Mouse (Mus musculus): ENCODE results near the gene Adgrd1.

The Adgrd1 gene

DNA sequence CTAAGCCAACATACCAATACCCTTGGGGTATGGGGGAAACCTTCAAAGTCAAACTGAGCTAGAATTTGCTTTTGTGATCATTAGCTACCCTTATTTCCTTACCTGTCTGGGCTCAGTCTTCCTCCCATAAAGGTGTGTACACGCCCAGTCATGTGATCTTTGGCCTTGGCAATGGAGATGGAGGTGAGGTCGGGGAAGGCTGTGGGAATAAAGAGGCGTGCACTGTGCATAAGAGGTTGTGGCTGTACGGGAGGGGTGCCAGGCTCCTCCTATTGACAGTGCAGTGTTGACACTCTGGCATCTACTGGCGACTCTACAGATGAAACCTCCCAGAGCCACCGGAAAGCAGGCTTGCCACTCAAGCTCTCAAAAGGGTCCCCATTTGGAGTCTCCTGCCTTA lies 23.1 kb upstream of the Adgrd1 start:
- no peak for TF ChIP-seq GATA4 (IDR thresholded peaks at IDR 0.05; ENCODE audit: insufficient replicate concordance, low read length)

DNA sequence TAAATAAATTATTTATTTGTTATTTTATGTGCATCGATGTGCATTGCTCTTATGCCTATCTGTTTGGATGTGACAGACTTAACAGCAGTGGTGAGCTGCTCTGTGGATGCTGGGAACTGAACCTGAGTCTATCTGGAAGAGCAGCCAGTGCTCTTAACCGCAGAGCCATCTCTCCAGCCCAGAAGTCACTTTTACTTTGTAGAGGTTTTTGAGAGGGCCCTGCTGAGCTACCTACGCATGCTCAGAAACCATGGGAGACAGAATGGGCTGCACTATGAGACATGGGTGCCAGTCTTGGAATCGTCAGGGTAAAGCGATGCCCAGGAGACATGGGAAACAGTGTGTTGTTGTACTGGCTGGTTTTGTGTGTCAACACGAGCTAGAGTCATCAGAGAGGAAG lies 20.5 kb upstream of the Adgrd1 start:
- TF ChIP-seq GATA4 (IDR thresholded peaks at IDR 0.05; ENCODE audit: insufficient replicate concordance, low read length): no peak

DNA sequence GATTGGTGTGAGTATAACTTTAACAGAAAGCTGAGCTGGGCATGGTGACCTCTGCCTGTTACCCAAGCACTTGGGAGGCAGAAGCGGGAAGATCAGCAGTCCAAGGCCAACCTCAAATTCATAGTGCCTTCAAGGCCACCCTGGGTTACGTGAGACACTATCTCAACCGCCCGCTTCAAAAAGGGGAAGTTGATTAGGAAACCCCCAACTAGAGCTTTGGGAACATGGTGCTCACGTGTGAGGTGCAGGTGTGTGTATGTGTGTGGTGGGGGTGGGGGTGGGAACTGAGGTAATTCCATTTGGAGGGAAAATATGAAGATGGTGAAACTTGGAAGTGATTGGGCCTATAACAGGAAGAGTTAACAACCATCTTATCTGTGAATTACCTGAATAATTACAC lies 19.3 kb upstream of the Adgrd1 start:
- TF ChIP-seq GATA4 (IDR thresholded peaks at IDR 0.05; ENCODE audit: insufficient replicate concordance, low read length): no peak

DNA sequence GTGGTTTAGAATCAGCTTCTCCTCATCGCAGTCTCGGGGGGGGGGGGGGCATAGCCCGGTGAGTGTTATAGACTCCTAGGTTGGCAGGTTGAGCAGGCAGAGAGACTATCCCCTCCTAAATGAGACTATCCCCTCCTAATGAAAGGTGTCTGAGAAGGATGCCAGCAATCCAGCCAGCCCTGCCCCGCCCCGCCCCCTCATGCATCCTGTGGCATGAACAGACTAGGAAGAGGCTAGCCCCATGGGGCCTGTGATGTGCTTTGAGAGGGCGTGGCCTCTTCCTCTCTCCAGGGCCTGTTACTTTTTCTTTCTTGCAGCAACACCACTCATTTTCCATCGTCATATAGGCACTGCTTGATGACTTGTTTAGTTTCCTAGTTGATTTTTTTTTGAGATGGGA lies 15.0 kb upstream of the Adgrd1 start:
- no peak for TF ChIP-seq GATA4 (IDR thresholded peaks at IDR 0.05; ENCODE audit: insufficient replicate concordance, low read length)

DNA sequence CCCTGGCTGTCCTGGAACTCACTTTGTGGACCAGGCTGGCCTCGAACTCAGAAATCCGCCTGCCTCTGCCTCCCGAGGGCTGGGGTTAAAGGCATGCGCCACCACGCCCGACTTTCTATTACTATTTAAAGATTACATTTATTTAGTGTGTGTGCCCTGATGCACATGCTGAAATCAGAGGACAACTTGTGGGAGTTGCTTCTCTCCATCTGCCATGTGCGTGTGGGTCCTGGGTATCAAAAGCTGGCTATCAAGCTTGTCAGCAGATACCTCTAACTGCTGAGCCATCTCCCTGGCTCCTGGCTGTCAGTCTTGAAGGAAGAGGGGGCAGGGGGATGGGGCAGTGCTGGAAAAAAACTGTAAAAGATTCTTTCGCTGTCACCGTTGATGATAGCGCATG lies 11.4 kb upstream of the Adgrd1 start:
- TF ChIP-seq GATA4 (IDR thresholded peaks at IDR 0.05; ENCODE audit: insufficient replicate concordance, low read length): no peak

- TF ChIP-seq GATA4 (IDR thresholded peaks at IDR 0.05; ENCODE audit: insufficient replicate concordance, low read length): no peak
These were observed 4.0 kb upstream of the Adgrd1 start for GRCm38 (mm10) chr5:129092345-129093065.

DNA sequence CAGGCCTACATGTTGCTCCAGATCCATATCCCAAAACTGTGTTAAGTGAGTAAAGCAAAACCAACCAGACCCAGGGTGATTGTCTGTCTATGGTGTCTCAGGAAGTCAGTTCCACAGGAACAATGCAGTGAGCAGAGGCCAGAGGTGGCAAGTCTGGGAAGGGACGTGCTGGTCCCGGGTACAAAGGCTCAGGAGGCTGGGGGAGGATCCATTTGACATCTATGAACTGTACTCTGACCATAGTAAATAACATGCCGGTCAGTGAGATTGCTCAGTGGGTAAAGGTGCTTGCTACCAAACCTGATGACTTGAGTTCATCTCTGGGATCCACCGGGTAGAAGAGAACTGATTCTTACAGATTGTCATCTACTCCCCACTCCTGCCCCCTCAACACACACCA lies 3.4 kb upstream of the Adgrd1 start:
- TF ChIP-seq GATA4 (IDR thresholded peaks at IDR 0.05; ENCODE audit: insufficient replicate concordance, low read length): no peak

GRCm38 (mm10) chr5:129094236-129094635 lies 2.3 kb upstream of the Adgrd1 start:
- no peak for TF ChIP-seq GATA4 (IDR thresholded peaks at IDR 0.05; ENCODE audit: insufficient replicate concordance, low read length)

DNA sequence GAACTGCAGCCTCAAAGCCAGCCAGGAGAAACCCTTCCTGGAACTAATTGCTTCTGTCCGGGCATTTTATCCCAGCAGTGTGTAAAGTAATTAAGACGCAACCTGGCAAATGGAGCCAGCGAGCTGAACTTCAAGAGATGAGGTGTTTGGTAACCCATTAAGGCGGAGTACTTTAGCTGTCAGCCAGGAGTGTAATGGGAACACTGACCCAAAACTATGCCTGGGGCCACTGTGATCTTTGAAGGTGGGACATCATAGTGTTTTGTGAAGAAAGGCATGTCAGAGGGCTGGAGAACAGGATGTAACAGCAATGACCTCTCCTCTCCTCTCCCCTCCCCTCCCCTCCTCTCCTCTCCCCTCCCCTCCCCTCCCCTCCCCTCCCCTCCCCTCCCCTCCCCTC lies 7.5 kb downstream of the Adgrd1 start:
- TF ChIP-seq GATA4 (IDR thresholded peaks at IDR 0.05; ENCODE audit: insufficient replicate concordance, low read length): no peak

GRCm38 (mm10) chr5:129111729-129112128 lies 15.2 kb downstream of the Adgrd1 start:
- TF ChIP-seq GATA4 (IDR thresholded peaks at IDR 0.05; ENCODE audit: insufficient replicate concordance, low read length): no peak

DNA sequence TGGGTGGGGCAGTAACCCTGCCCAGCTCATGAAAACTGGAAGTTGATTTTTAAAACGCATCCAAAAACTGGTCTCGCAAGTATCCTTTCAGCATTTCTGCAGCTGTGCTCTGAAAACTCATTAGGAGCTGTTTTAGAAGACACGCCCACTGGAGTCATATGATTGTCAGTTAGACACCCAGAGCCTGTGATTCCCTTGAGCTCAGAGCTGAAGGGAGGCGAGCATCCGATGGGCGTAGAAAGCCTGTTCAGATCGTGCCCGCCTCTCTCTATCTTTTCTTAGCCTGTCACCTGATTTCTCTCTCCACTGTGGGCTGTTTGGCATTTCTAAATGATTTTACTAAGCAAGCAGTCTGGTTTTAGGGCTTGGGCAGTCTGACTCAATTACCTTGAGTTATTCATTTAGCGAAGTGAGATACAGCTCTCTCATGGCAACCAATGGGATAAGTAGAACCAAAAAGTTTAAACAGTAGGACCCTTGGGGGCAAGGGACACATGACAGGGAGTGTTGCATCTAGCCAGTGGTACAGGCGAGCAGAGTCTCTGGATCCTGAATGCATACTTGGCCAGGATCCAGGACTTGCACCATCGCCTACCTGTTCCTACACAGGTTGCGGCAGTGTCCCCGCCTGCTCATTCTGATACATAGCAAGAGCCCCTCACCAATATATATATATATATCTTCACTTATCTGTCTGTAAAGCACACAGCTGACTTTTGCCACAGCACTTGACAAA lies 17.4 kb downstream of the Adgrd1 start:
- TF ChIP-seq GATA4 (IDR thresholded peaks at IDR 0.05; ENCODE audit: insufficient replicate concordance, low read length): no peak

- TF ChIP-seq GATA4 (IDR thresholded peaks at IDR 0.05; ENCODE audit: insufficient replicate concordance, low read length): no peak
These were observed 19.7 kb downstream of the Adgrd1 start for GRCm38 (mm10) chr5:129116299-129116698.

- no peak for TF ChIP-seq GATA4 (IDR thresholded peaks at IDR 0.05; ENCODE audit: insufficient replicate concordance, low read length)
These were observed 21.1 kb downstream of the Adgrd1 start for GRCm38 (mm10) chr5:129117593-129118113.

DNA sequence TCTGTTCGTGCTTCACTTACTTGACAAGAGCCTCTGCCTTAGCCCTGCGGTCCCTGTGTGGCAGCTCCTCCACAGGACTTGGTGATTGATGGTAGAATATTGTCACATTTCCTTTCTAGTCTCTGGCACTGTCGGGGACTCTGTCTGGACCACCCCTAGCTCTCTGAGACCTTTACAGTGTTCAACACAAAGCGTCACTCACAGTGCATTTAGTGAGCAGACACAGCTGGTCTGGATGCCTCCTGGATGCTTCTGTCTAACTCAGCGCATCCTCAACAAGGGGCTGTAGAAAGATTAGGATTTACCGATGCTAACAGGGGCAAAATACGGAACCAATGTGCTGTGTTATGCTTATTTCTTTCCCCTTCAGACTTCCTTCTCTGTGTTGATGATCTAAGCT lies 22.0 kb downstream of the Adgrd1 start:
- no peak for TF ChIP-seq GATA4 (IDR thresholded peaks at IDR 0.05; ENCODE audit: insufficient replicate concordance, low read length)

DNA sequence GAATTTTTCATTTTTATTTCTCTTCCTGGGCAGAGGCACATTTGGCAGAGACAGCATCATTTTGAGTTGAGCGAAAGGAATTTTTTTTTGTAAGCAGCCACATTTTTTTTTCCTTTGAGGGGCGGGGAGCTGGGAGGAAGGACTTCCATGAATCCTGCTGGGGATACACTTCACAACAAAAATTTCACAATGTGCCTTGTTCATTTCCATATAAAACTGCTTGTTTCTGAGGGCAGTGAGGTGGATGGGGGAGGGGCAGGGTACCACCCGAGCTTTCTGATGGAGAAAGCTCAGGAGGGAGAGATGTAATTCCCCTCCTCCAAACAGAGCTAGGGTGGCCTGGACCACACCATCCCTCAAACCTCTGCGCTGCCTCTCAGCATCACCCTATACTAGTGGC lies 22.6 kb downstream of the Adgrd1 start:
- no peak for TF ChIP-seq GATA4 (IDR thresholded peaks at IDR 0.05; ENCODE audit: insufficient replicate concordance, low read length)

- no peak for TF ChIP-seq GATA4 (IDR thresholded peaks at IDR 0.05; ENCODE audit: insufficient replicate concordance, low read length)
These were observed 25.2 kb downstream of the Adgrd1 start for GRCm38 (mm10) chr5:129121654-129122285.

All from liver, adult (tissue).